ENCODE assay signal across 8 mouse cellular contexts in genomic region chr11:20201661-20202101, GRCm38 (mm10). TPM values are rescaled to one million over a fixed set of nuclear protein-coding genes. Genes with fewer than 3 reads are reported as not detected.
A peak's percentile ranks its signal among the peaks of the same experiment; 100 is the strongest.
DNase-seq lines count a peak whose midpoint lies in the region; ATAC-seq and TF ChIP-seq lines count a peak whose summit lies in the region.

No protein-coding gene starts in this region.

- H3K4me1 ChIP-seq in embryonic facial prominence, embryonic 12.5 days: peaks cover 28% of the 10 kb centered on the region
- H3K4me1 ChIP-seq in heart, embryonic 15.5 days (replicated peaks): peaks cover 36% of the 10 kb centered on the region

- TF ChIP-seq CTCF in layer of hippocampus, adult 2 months (conservative IDR thresholded peaks at IDR 0.05): no peak

- H3K9ac ChIP-seq in embryonic facial prominence, embryonic 12.5 days: peak overlapping the region; percentile 96
- peak overlapping the region; percentile 100 for H3K9ac ChIP-seq in heart, embryonic 15.5 days

- H3K4me2 ChIP-seq in embryonic facial prominence, embryonic 12.5 days (replicated peaks): peak overlapping the region; percentile 74
- H3K4me2 ChIP-seq in heart, embryonic 15.5 days: peak overlapping the region; percentile 77

- peak overlapping the region; percentile 96 for H3K27ac ChIP-seq in embryonic facial prominence, embryonic 12.5 days
- peak overlapping the region; percentile 97 for H3K27ac ChIP-seq in heart, embryonic 15.5 days
- peak overlapping the region; percentile 96 for H3K27ac ChIP-seq in layer of hippocampus, adult 2 months

- under 1% methylated on average over 37 of the region's 40 CpGs for WGBS in embryonic facial prominence, embryonic 12.5 days
- 2% methylated on average over 40 of the region's 40 CpGs for whole genome bisulfite sequencing in heart, embryonic 15.5 days

- no peaks in the 10 kb centered on the region for H3K27me3 ChIP-seq in embryonic facial prominence, embryonic 12.5 days
- no peaks in the 10 kb centered on the region for H3K27me3 ChIP-seq in heart, embryonic 15.5 days

- peak; percentile 78 for DNase-seq in adrenal gland, adult 2 months
- no peak for DNase-seq in adrenal gland, postnatal 4 days (ENCODE audit: low spot score in 2 of 2)
- DNase-seq in NIH3T3 (ENCODE audit: low read depth): peak; percentile 73
- peak; percentile 32 to 47 for DNase-seq in layer of hippocampus, adult 2 months (ENCODE audit: low spot score in 2 of 2)
- peak; percentile 63 for DNase-seq in lung, postnatal 14 days
- DNase-seq in right cerebral cortex, postnatal 14 days: peak; percentile 55

- ATAC-seq in embryonic facial prominence, embryonic 12.5 days (ENCODE audit: insufficient number of reproducible peaks, insufficient read depth, low FRiP score, low TSS enrichment): peak; percentile 13; the same call in 1 of the 2 replicates
- peak; percentile 33 for ATAC-seq in heart, embryonic 15.5 days (replicated peaks; ENCODE audit: insufficient number of reproducible peaks, insufficient read depth, low FRiP score, low read depth)

- no peaks in the 10 kb centered on the region for H3K9me3 ChIP-seq in embryonic facial prominence, embryonic 12.5 days
- no peaks in the 10 kb centered on the region for H3K9me3 ChIP-seq in heart, embryonic 15.5 days (replicated peaks)

- H3K4me3 ChIP-seq in embryonic facial prominence, embryonic 12.5 days: peak overlapping the region; percentile 98
- peak overlapping the region; percentile 99 for H3K4me3 ChIP-seq in heart, embryonic 15.5 days
- peak overlapping the region; percentile 93 for H3K4me3 ChIP-seq in layer of hippocampus, adult 2 months

- H3K36me3 ChIP-seq in embryonic facial prominence, embryonic 12.5 days: no peaks in the 10 kb centered on the region
- no peaks in the 10 kb centered on the region for H3K36me3 ChIP-seq in heart, embryonic 15.5 days

RNA-seq across cellular contexts. Expression of gene Rab1a, which starts 0.4 kb away (rescaled TPM):
- 100 to 1,000 TPM; 165 to 173 TPM for total RNA-seq in adrenal gland, adult 2 months (2021)
- polyA plus RNA-seq in adrenal gland, adult 2 months (2012; rRNA removed): 28.4 and 34.4 TPM in 2 replicates
- total RNA-seq in adrenal gland, postnatal 4 days (2021): 100 to 1,000 TPM; 153 to 164 TPM
- 229 and 239 TPM in 2 replicates for polyA plus RNA-seq in embryonic facial prominence, embryonic 12.5 days (2016; fragmentation: Nextera tagmentation; extraction: Ambion mirVana)
- polyA plus RNA-seq in heart, embryonic 15.5 days (2015; fragmentation: Nextera tagmentation; extraction: Ambion mirVana): 191 and 212 TPM in 2 replicates
- total RNA-seq in layer of hippocampus, adult 2 months (2021): 100 to 1,000 TPM; 161 to 162 TPM

RNA-seq across cellular contexts. Expression of gene Cep68, which starts 47.5 kb away (rescaled TPM):
- 10 to 100 TPM; 19.8 to 24.2 TPM for total RNA-seq in adrenal gland, adult 2 months (2021)
- polyA plus RNA-seq in adrenal gland, adult 2 months (2012; rRNA removed): 14.0 and 17.8 TPM in 2 replicates
- 10 to 100 TPM; 37.0 to 37.3 TPM for total RNA-seq in adrenal gland, postnatal 4 days (2021)
- polyA plus RNA-seq in embryonic facial prominence, embryonic 12.5 days (2016; fragmentation: Nextera tagmentation; extraction: Ambion mirVana): 40.2 and 41.3 TPM in 2 replicates
- 25.7 and 31.9 TPM in 2 replicates for polyA plus RNA-seq in heart, embryonic 15.5 days (2015; fragmentation: Nextera tagmentation; extraction: Ambion mirVana)
- total RNA-seq in layer of hippocampus, adult 2 months (2021): 10 to 100 TPM; 34.0 to 36.3 TPM

Comparison
In these comparisons a context has a peak if more than half of its experiments do, and no peak if none do; other contexts are left out.
1. DNase-seq: peak in adrenal gland, adult 2 months (single experiment), NIH3T3 (single experiment), layer of hippocampus, adult 2 months (2 of 2), lung, postnatal 14 days (single experiment) and right cerebral cortex, postnatal 14 days (single experiment); none in adrenal gland, postnatal 4 days (0 of 2).
2. Peak in every context shown above with its lines, with median percentiles within 50 percentile points of each other: H3K27ac ChIP-seq and H3K4me3 ChIP-seq.